Mouse (Mus musculus) thymus, postnatal 14 days (tissue): ENCODE data around the gene Zfp622.

ENCODE experiments used
- DNase-seq: peaks from one replicate; pipeline ENCODE4 v3.0.0; 2021

The Zfp622 gene

GRCm38 (mm10) chr15:25984067-25984733, at the start of gene Zfp622:
Gene Zfp622, plus strand, starts transcription at chr15:25984366.
- peak; percentile 94 for DNase-seq

GRCm38 (mm10) chr15:25934411-25934810, 49.8 kb upstream of the Zfp622 start:
- DNase-seq, result no peak

- no peak for DNase-seq
Observed at GRCm38 (mm10) chr15:25938496-25938895, 45.7 kb upstream of the Zfp622 start.

GRCm38 (mm10) chr15:25940397-25941377, 43.5 kb upstream of the Zfp622 start:
- DNase-seq, result no peak

GRCm38 (mm10) chr15:25941514-25941913, 42.7 kb upstream of the Zfp622 start:
- no peak for DNase-seq

GRCm38 (mm10) chr15:25942415-25942814, 41.8 kb upstream of the Zfp622 start:
- DNase-seq, result no peak

- no peak for DNase-seq
Observed at GRCm38 (mm10) chr15:25943386-25944137, 40.6 kb upstream of the Zfp622 start.

- DNase-seq, result no peak
Observed at GRCm38 (mm10) chr15:25945224-25945623, 38.9 kb upstream of the Zfp622 start.

- no peak for DNase-seq
Observed at GRCm38 (mm10) chr15:25946482-25946881, 37.7 kb upstream of the Zfp622 start.

- no peak for DNase-seq
Observed at GRCm38 (mm10) chr15:25947383-25947782, 36.8 kb upstream of the Zfp622 start.

GRCm38 (mm10) chr15:25948257-25949223, 35.6 kb upstream of the Zfp622 start:
- DNase-seq, result no peak

- DNase-seq, result no peak
Observed at GRCm38 (mm10) chr15:25949696-25950095, 34.5 kb upstream of the Zfp622 start.

GRCm38 (mm10) chr15:25950584-25950983, 33.6 kb upstream of the Zfp622 start:
- no peak for DNase-seq

- no peak for DNase-seq
Observed at GRCm38 (mm10) chr15:25951037-25951436, 33.1 kb upstream of the Zfp622 start.

- DNase-seq, result no peak
Observed at GRCm38 (mm10) chr15:25956001-25956400, 28.2 kb upstream of the Zfp622 start.

GRCm38 (mm10) chr15:25956422-25957117, 27.6 kb upstream of the Zfp622 start:
- no peak for DNase-seq

GRCm38 (mm10) chr15:25957651-25958050, 26.5 kb upstream of the Zfp622 start:
- no peak for DNase-seq

GRCm38 (mm10) chr15:25959375-25959774, 24.8 kb upstream of the Zfp622 start:
- DNase-seq, result no peak

GRCm38 (mm10) chr15:25960231-25960630, 23.9 kb upstream of the Zfp622 start:
- DNase-seq, result no peak

GRCm38 (mm10) chr15:25966220-25966774, 17.9 kb upstream of the Zfp622 start:
- DNase-seq, result no peak

- DNase-seq, result no peak
Observed at GRCm38 (mm10) chr15:25971596-25971995, 12.6 kb upstream of the Zfp622 start.
